Mouse (Mus musculus) thymus, adult 2 months (tissue): ENCODE measurements around the gene Ncmap.

ENCODE experiments used
- CTCF ChIP-seq: fragments of 200-500 bp; IDR thresholded peaks from 2 replicates; pipeline ENCODE4 v1.5.1; 2012; ENCODE audit warnings: mild to moderate bottlenecking, control low read depth, low read length, moderate library complexity, borderline replicate concordance; ENCODE audit not compliant: control insufficient read depth, poor library complexity, insufficient read depth; ENCODE audit errors: extremely low read depth
- POLR2A ChIP-seq: fragments of 200-500 bp; IDR thresholded peaks from 2 replicates; pipeline ENCODE4 v1.6.1; 2012; ENCODE audit warnings: mild to moderate bottlenecking, low read length, control low read depth, moderate library complexity; ENCODE audit not compliant: control insufficient read depth, poor library complexity, insufficient read depth; ENCODE audit errors: extremely low read depth

DNA sequence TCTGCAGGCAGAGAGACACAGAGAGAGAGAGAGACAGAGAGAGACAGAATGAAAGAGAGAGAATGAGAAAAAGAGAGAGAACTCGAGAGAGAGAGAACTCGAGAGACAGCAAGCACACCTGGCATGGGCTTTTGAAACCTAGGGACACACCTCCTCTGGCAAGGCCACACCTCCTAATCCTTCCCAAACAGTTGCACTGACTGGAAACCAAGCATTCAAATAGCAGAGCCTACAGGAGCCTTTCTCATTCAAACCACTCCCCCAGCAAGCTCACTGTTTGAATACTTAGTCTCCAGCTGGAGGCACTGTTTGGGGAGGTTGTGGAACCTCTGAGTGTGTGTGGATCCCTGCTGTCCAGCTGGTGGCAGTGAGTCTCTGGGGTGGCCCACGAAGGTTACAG, 5.2 kb downstream of the Ncmap start:
- no peak for TF ChIP-seq CTCF
- no peak for TF ChIP-seq POLR2A
